Mouse (Mus musculus) cerebellum, adult 2 months (tissue): ENCODE measurements at regions not wholly inside any gene's neighbourhood (a gene's known extent, or its start where the extent isn't known, plus 50 kb on each side); places are given as distances from the start of the nearest gene placed in this dataset.
A peak's percentile ranks its signal among the peaks of the same experiment; 100 is the strongest.

ENCODE experiments used
- DNase-seq, 2 experiments: peaks; one replicate each; pipeline ENCODE4 v3.0.0; 2021
- H3K27ac ChIP-seq: fragments of 200-500 bp; 2 replicates; pipeline ENCODE4 v1.5.1; 2012; ENCODE audit warnings: low read length, control low read depth, inconsistent platforms; ENCODE audit not compliant: insufficient read depth
- H3K27me3 ChIP-seq: fragments of 200-500 bp; 2 replicates; pipeline ENCODE4 v1.6.1; 2012; ENCODE audit warnings: inconsistent platforms, mild to moderate bottlenecking, low read length, moderate library complexity; ENCODE audit not compliant: control insufficient read depth, insufficient read depth
- H3K4me1 ChIP-seq: fragments of 200-500 bp; 2 replicates; pipeline ENCODE4 v1.6.1; 2011; ENCODE audit warnings: low read length; ENCODE audit not compliant: control insufficient read depth, insufficient read depth
- H3K4me3 ChIP-seq: fragments of 200-500 bp; replicated peaks from 2 replicates; pipeline ENCODE3; 2011; ENCODE audit warnings: mild to moderate bottlenecking, low read depth, low read length, control low read depth; ENCODE audit not compliant: insufficient read depth
- CTCF ChIP-seq: fragments of 200-500 bp; IDR thresholded peaks from 2 replicates; pipeline ENCODE4 v1.5.1; 2011; ENCODE audit warnings: low read depth, mild to moderate bottlenecking, control low read depth, low read length, moderate library complexity, borderline replicate concordance; ENCODE audit not compliant: insufficient read depth
- POLR2A ChIP-seq: fragments of 200-500 bp; IDR thresholded peaks from 2 replicates; pipeline ENCODE4 v1.6.1; 2011; ENCODE audit warnings: low read length, control low read depth, borderline replicate concordance; ENCODE audit not compliant: insufficient read depth
- WGBS: fragments of 180-500 bp; shearing (Covaris S2); methylation state at CpG from one replicate; pipeline ENCODE4 v1.1.7; 2018; 5-methylcytosine and 5-hydroxymethylcytosine counted together

- H3K27ac ChIP-seq, result no peak overlapping the region
- H3K27me3 ChIP-seq, result no peaks in the 10 kb centered on the region
- no peaks in the 10 kb centered on the region; the same call in 1 of the 2 replicates for H3K4me1 ChIP-seq
- TF ChIP-seq POLR2A, result no peak
- TF ChIP-seq CTCF, result no peak
- DNase-seq, result peak in 1 of 2 experiments; percentile 17
- WGBS, result 30% methylated on average over 1 of the region's 1 CpGs
- H3K4me3 ChIP-seq, result no peak overlapping the region
These were observed 367.4 kb upstream of the Arhgap42 start for GRCm38 (mm10) chr9:9606322-9606721.

DNA sequence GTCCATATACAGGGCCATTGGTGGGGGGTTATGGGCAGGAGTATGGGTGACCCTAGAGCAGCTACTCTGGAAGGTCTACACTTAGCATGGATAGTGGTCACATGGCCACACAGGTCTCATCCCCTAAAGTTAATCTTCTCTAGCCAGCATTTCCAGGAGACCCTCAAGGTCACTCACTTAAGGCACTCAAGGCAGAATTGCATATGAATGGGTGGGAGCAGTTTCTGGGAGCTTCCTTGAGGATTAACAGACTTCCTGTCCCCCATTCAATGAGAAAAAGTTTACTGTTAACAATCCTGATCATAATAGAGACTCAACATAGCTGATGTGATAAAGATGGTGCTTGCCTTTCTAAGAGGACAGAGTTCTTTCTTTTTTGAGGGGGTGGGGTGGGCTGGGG is 352.4 kb upstream of the Arhgap42 start:
- H3K4me3 ChIP-seq, result no peak overlapping the region
- DNase-seq, result no peak
- no peak for TF ChIP-seq POLR2A
- TF ChIP-seq CTCF, result no peak
- H3K4me1 ChIP-seq, result no peaks in the 10 kb centered on the region
- no peak overlapping the region for H3K27ac ChIP-seq
- no peaks in the 10 kb centered on the region; the same call in 1 of the 2 replicates for H3K27me3 ChIP-seq

- H3K4me1 ChIP-seq, result peaks cover 5% of the 10 kb centered on the region; the same call in 1 of the 2 replicates
- H3K4me3 ChIP-seq, result no peak overlapping the region
- TF ChIP-seq CTCF, result no peak
- TF ChIP-seq POLR2A, result no peak
- H3K27ac ChIP-seq, result no peak overlapping the region
- H3K27me3 ChIP-seq, result no peaks in the 10 kb centered on the region; the same call in 1 of the 2 replicates
- DNase-seq, result peak; percentile 87 to 97
- WGBS, result 2% methylated on average over 2 of the region's 2 CpGs
These were observed 344.2 kb upstream of the Arhgap42 start for GRCm38 (mm10) chr9:9583011-9583605.

DNA sequence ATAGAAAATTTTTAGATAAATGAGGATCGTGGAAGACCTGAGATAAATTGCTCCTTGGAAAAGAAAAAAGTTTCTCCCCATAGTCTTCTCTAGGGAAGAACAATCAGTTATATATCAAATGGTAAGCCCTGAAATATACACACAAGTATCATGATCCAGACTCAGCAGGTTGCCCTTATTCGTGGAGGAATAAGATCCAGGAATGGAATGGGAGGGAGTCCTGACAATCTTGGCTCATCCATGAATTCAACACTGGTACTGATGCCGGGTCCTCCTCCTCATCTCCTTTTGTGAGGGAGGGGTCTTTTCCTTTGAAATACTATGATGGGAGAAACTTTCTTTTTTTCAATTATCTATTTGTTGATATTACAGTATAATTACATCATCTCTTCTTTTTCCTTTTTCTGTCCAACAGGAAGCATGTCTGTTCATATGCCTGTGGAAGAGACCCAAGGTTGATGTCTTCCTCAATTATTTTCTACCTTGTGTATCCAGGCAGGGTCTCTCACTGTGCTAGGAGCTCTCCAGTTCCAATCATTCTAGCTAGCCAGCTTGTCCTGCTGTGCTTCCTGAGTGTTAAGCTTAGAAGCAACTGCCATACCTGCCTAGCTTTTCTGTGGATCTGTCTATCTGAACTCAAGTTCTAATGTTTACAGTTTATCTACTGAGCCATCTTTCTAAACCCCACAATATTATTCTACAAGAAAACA is 343.6 kb upstream of the Arhgap42 start:
- no peak overlapping the region for H3K27ac ChIP-seq
- peak; percentile 47 to 80 for DNase-seq
- WGBS, result 22% methylated on average over 3 of the region's 3 CpGs

DNA sequence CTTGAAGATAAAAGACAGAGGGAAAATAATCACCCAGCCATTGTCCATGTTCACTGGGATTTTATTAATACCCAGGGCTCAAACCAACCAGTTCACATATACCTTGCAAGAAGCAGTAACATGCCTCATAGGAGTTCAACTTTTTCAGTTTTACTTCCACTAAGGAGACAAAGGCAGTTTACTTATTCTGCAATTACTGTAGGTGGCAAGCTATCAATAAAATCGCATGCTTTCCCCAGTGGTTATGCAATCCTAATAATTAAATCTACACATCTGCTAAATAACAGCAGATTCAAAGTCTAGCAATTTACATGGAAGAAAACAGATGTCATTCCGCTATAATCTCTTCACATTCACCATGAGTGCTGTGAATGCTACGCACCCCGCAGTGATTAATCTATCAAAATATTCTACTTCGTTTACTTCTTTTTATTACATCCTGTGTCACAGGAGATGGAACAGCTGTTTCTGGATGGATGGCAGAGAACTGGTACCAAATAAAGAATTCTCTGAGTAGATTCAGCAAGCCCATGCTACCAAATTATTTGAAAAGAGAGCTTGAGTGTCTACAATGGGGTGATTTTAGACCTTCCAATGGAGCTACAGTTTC is 329.2 kb upstream of the Arhgap42 start:
- 68% methylated on average over 5 of the region's 5 CpGs for WGBS
- DNase-seq, result no peak
- TF ChIP-seq CTCF, result no peak
- Histone ChIP-seq H3K27ac (no peak overlapping the region), H3K4me1 (no peaks in the 10 kb centered on the region), H3K4me3 (no peak overlapping the region), H3K27me3 (no peaks in the 10 kb centered on the region; the same call in 1 of the 2 replicates)

More for the DNA sequence above, 343.6 kb upstream of the Arhgap42 start:
- Histone ChIP-seq H3K27me3 (no peaks in the 10 kb centered on the region; the same call in 1 of the 2 replicates), H3K4me1 (peaks cover 5% of the 10 kb centered on the region; the same call in 1 of the 2 replicates), H3K4me3 (no peak overlapping the region)
- TF ChIP-seq CTCF (no peak), POLR2A (no peak)

DNA sequence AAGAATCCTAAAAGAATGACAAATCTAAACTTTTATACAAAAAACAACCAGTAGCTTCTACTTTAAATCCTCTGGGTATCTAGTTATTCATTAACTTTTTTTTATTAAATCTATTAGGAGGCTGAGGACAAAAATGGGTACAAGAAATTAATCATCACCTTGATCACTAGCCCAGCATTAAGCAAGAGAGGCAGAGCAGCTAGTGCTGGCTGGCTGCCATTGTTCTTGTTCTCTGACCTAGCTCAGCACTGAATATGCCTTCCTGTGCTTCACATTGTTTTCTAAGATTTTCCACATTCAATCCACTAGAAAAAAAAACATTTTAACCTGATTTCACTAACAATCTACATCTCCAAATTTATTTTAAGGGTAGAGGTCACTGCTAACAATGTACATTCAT is 325.6 kb upstream of the Arhgap42 start:
- TF ChIP-seq CTCF (no peak), POLR2A (no peak)

GRCm38 (mm10) chr9:9548657-9549056 is 309.8 kb upstream of the Arhgap42 start:
- no peak overlapping the region for H3K4me3 ChIP-seq
- no peak overlapping the region for H3K27ac ChIP-seq
- no peaks in the 10 kb centered on the region; the same call in 1 of the 2 replicates for H3K27me3 ChIP-seq
- no peak for DNase-seq
- H3K4me1 ChIP-seq, result peaks cover 10% of the 10 kb centered on the region; the same call in 1 of the 2 replicates
- TF ChIP-seq CTCF, result no peak
- no peak for TF ChIP-seq POLR2A

More for the DNA sequence above, 325.6 kb upstream of the Arhgap42 start:
- DNase-seq, result peak in 1 of 2 experiments; percentile 15
- H3K27me3 ChIP-seq, result no peaks in the 10 kb centered on the region; the same call in 1 of the 2 replicates
- H3K4me1 ChIP-seq, result no peaks in the 10 kb centered on the region
- no peak overlapping the region for H3K4me3 ChIP-seq
- H3K27ac ChIP-seq, result no peak overlapping the region

DNA sequence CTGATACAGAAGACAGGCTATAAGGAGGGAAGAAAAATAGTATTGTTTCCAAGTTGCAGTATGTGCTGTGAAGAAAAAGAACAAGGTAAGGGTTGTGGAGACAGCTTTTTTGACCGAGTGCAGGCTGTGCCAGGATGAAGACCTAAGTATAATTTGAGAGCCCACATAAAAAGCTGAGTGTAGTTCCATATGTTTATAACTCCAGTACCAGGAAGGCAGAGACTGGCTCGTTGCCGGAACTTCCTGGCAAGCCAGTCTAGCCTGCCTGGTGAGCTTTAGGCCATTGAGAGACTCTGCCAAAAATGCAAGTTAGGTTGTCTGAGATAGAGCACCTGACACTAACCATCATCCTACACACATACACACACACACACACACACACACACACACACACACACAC is 308.7 kb upstream of the Arhgap42 start:
- H3K27ac ChIP-seq, result no peak overlapping the region
- TF ChIP-seq POLR2A, result no peak
- no peak for TF ChIP-seq CTCF
- H3K4me1 ChIP-seq, result peaks cover 10% of the 10 kb centered on the region; the same call in 1 of the 2 replicates
- no peak overlapping the region for H3K4me3 ChIP-seq
- DNase-seq, result peak; percentile 42 to 65
- WGBS, result 18% methylated on average over 3 of the region's 3 CpGs
- H3K27me3 ChIP-seq, result no peaks in the 10 kb centered on the region; the same call in 1 of the 2 replicates
